Mouse (Mus musculus) ovary, postnatal 14 days (tissue): ENCODE results near the gene Xpnpep1.

ENCODE experiments used
- DNase-seq: peaks from one replicate; pipeline ENCODE4 v3.0.0; 2022; ENCODE audit warnings: low spot score

Gene Xpnpep1

DNA sequence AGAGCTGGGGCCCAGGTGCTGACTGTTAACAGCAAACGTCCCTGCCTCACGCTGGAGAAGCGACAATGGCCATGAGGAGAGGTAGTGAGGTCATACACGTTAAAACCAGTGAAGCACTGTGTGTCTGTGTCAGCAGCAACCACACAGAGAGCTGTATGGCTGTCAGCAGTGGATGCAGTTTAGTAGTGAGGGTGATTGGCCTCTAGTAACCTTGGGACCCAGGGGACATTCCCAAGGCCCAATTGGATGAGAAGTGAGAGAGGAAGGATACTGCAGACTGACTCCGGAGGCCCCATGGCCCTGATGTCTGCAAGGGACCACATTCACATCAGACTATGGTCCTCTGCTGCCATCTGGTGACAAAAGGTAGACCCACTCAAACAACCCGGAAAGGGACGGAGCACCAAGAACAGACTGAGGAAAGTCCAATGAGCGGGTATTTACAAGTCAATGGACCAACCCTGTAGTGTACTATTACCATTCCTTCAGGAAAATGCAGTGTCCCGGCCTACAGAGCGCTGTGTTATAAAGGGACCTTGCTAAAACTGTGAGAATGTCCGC is 47.1 kb downstream of the Xpnpep1 start:
- DNase-seq, result no peak

DNA sequence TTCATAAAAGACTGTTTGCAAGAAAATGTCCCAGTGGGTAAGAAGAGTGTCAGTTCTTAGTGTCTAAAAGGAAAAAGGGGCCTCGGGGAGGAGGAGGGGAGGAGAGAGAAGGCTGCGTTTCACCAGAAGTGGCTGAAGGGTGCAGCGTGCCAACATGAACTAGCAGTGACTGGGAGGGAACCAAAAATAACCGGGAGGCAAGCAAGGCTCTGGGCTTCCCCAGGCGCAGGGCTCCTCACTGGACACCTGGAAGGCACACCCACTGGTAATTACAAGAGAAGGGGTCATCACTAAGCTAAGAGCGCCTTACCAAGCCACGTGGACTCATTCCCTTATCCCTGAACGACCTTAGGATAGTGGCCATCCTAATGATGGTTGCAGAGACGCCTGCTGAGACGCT is 48.1 kb downstream of the Xpnpep1 start:
- no peak for DNase-seq

DNA sequence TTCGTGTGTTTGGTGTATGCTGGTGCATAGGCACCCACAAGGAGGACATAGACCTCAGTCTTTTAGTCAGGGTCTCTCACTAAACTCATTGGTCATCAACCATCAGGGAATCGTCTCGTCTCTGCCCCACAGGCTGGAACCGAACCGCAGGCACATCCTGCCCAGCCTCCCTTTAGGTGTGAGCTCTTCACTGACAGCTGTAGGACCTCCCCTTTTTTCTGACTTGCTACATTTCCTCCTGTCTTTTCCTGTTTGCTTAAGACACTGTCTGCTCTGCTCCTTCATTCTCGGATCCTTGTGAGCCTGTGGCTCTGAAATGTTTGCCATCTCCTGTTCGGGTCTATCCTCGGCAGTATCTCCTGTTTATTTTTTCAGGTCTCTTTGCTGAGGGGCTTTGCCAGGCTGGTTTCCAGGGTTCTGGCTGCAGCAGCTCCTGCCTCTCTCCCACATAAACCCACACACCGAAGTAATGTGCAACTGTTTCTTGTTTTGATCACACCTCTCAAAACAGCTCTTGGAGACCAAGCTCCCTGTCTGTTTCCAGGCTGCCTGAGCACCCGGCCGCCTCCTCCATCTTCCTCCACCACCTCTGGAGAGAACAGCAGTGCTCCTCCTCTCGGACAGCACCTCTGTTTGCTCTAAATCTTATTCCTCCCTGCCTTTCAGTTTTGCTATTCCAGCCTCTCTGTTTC is 60.8 kb downstream of the Xpnpep1 start:
- no peak for DNase-seq

DNA sequence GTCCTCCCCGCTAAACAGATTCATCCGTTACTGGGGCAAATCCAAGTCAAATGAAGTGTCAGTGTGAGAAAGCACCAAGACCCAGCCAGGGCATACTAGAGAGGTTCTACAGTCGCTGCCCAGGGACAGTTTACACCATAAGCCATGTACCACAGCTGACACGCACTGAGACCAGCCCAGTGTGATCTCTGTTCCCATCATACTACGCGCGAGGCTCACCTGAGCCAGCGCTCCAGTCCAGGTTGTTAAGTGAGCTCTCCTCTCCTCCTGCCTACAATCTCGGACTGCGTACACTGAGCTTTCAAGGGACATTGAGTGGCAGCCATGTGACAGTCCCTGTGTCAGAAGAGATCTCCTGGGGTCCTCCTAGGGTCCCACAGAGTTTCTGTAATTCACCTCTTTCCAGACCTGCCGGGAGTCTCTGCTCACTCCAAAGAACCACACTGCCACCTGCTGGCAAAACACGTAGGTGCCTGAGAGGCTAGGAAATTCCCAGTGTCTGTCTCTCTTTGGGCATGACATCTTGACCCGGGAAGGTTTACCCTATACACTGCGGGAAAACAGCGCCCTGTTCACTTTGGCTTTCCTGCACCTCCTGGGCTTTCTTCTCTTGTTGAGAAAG is 64.3 kb downstream of the Xpnpep1 start:
- DNase-seq, result peak; percentile 73

DNA sequence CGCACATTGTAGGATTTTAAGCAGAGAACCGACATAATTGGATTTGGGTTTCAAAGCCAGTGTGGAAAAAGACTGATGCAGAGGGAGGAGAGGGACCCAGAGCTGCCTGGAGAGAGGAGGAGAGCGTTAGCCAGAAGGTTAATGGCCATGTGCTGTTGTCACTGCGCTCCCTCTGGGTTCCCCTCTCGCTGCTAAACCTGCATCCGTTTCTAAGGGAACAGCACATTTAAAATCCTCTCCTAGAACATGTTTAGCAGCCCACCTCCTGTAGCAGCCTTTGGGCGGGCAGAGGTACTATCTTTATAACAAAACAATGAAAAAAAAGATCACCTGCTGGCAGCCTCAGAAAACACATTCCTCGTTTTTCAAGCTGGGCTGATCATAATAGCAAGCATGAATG is 73.7 kb downstream of the Xpnpep1 start:
- no peak for DNase-seq

DNA sequence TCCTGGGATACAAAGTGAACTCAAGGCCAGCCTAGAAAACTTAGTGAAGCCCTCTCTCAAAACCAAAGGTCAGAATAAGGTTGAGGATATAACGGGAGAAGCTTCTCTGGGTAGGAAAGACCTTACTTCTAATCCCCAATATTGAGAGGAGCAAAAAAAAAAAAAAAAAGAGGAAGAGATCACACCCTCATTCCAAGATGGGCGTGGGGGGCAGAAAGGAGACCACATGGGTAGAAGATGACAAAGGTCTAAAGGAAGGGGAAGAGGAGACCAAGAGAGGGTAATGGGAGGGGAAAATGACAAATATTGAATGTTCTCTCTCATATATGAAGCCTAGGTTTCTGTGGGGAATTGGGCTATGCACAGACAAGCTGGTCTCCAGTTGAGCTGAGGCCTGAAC is 77.3 kb downstream of the Xpnpep1 start:
- DNase-seq, result no peak

DNA sequence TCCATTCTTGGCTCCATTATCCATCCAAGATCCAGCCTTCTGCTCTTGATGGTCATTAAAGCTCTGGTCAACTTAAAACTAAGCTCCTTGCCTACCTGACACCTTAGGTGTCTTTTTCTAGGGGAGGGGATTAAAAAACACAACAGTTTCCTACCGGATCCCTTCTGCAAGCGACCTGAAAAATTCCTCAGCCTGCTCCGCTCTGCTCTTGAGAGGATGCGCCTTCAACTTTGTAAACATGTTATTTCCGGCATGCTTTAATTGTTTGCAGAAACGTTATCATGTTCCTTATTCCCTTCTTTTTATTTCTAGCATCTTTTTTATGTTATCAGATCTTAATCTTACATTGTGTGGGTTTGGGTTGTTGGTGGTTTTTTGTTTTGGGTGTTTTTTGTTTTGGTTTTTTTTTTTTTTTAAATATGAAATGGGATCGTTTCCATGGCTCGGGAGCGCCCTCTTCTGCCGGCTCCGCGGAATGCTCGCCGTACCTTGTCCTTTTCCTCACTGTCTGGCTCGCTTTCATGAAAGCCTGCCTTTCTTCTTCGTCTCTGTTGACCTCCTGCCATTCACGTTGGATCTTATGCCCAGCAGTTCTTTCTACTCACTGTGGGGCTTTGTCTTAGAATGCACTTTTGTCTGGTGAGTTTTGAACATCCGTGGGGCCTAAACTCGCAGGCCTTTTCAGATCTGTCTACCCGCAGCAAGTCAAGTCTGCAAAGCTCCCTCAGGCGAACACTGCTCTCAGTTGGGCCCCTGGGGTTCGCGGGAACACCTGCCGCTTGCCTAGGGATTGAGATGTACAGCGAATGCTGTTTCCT is 117.1 kb downstream of the Xpnpep1 start:
- peak; percentile 47 for DNase-seq

DNA sequence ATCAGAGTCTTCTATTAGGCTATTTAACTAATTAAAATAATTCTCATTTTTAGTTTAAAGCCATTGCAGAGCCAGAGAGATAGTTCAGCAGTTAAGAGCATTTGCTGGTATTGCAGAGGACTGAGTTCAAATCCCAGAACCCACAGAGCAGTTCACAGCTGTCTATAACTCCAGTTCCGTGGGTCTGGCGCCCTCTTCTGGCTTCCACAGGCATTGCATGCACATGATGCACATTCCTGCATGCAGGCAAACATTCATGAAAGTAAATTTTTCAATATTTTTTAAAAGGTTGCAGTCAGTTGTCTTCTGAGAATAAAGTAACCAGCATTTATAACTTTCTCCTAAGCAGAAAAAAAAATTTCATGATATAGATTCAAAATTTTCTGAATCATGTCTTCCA is 135.8 kb downstream of the Xpnpep1 start:
- DNase-seq, result no peak

DNA sequence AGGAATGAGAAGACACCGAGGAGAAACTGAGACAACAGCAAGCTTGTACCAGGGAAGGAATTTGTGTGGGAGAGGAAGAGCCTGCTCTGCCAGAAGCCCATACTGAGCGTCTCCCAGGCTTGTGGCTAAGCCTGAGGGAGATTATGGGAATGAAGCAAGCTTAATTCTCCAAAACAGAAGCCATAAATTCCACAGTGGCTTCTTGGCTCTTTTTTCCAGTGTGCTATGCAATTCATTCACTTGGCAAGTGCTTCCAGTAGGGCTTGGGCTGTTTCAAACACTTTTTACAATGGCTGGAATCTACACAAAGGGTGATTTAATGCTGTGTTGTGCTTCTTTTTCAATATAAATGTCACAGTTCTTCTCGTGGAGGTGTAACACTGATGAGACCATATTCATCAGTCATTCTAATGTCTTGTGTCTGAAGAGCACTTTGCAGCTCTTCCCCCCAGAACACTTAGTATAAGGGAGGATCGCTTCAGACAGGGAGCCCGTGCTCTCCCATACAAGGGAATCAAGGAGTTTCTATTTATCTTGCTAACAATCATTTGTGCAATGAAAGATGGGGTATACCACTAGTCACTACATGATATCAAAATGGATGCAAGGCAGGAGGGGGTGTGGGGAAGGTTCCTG is 148.1 kb downstream of the Xpnpep1 start:
- no peak for DNase-seq
